Mouse (Mus musculus) liver, embryonic 11.5 days (tissue): ENCODE results near the gene Pttg1ip. TPM values are rescaled to one million over a fixed set of nuclear protein-coding genes. Genes with fewer than 3 reads are reported as not detected.

Experiments
- ATAC-seq: fragments of 200-750 bp; cut with Nextera tagmentation; replicated peaks from 2 replicates; pipeline ENCODE4 v1.8.0; 2017; ENCODE audit warnings: moderate number of reproducible peaks, mild to moderate bottlenecking, moderate TSS enrichment, moderate library complexity; ENCODE audit not compliant: low FRiP score
- DNase-seq: peaks from one replicate; pipeline ENCODE4 v3.0.0-alpha.2; 2017; ENCODE audit warnings: low spot score
- H3K27ac ChIP-seq: fragments of 300-500 bp; sonication (generic); 2 replicates; pipeline ENCODE4 v1.5.1; 2014; ENCODE audit warnings: mild to moderate bottlenecking, low read depth, low read length, control low read depth
- H3K27me3 ChIP-seq: fragments of 300-500 bp; sonication (generic); replicated peaks from 2 replicates; pipeline ENCODE4 v1.6.1; 2014; ENCODE audit warnings: low read length, mixed read lengths; ENCODE audit not compliant: control insufficient read depth, insufficient read depth
- H3K36me3 ChIP-seq: fragments of 300-500 bp; sonication (generic); 2 replicates; pipeline ENCODE4 v1.6.1; 2014; ENCODE audit warnings: mild to moderate bottlenecking, low read length, moderate library complexity, mixed read lengths; ENCODE audit not compliant: control insufficient read depth, insufficient read depth
- H3K4me1 ChIP-seq: fragments of 300-500 bp; sonication (generic); replicated peaks from 2 replicates; pipeline ENCODE4 v1.6.1; 2014; ENCODE audit warnings: low read length, mixed read lengths; ENCODE audit not compliant: control insufficient read depth, insufficient read depth
- H3K4me2 ChIP-seq: fragments of 300-500 bp; sonication (generic); 2 replicates; pipeline ENCODE4 v1.6.1; 2014; ENCODE audit warnings: mild to moderate bottlenecking, control low read depth, moderate library complexity
- H3K4me3 ChIP-seq: fragments of 300-500 bp; sonication (generic); 2 replicates; pipeline ENCODE4 v1.5.1; 2014; ENCODE audit warnings: low read depth, low read length, control low read depth
- H3K9ac ChIP-seq: fragments of 300-500 bp; sonication (generic); 2 replicates; pipeline ENCODE4 v1.6.1; 2014; ENCODE audit warnings: low read depth, low read length, control low read depth
- H3K9me3 ChIP-seq: fragments of 300-500 bp; sonication (generic); 2 replicates; pipeline ENCODE4 v1.6.1; 2016; ENCODE audit warnings: low read length, inconsistent platforms, mixed read lengths; ENCODE audit not compliant: control insufficient read depth
- WGBS: fragments of 180-500 bp; shearing (Covaris S2); extraction: QIAGEN DNeasy Blood & Tissue Kit; methylation state at CpG from one replicate; pipeline ENCODE4 v1.1.7; 2014; 5-methylcytosine and 5-hydroxymethylcytosine counted together
- microRNA counts: library from miRNA; unstranded; fragments of <30 nt; microRNA quantifications from one replicate; lab custom pipeline; 2015
- microRNA-seq: library from miRNA; unstranded; fragments of <30 nt; microRNA quantifications from one replicate; pipeline ENCODE4, GENCODE M21; 2017; ENCODE audit warnings: borderline number of aligned reads
- polyA plus RNA-seq: library from polyadenylated mRNA; unstranded; fragments of >200 nt; fragmentation: Nextera tagmentation; extraction: Ambion mirVana; gene quantifications from 2 replicates; pipeline ENCODE4 v1.2.1, GENCODE M21; 2014

The Pttg1ip gene
- polyA plus RNA-seq, 1 experiment from 2014 or later = 94.0 TPM

- Histone ChIP-seq H3K36me3 (peaks cover 44% of the 10 kb centered on the region), H3K27ac (no peak overlapping the region), H3K4me1 (no peaks in the 10 kb centered on the region), H3K27me3 (no peaks in the 10 kb centered on the region), H3K9ac (no peak overlapping the region), H3K4me3 (no peak overlapping the region), H3K9me3 (no peaks in the 10 kb centered on the region), H3K4me2 (no peak overlapping the region)
- ATAC-seq (no peak), DNase-seq (no peak)
- WGBS = 85% methylated on average over 5 of the region's 5 CpGs
Measured at GRCm38 (mm10) chr10:77645571-77645970, 64.1 kb downstream of the Pttg1ip start.

GRCm38 (mm10) chr10:77647461-77647860, 65.9 kb downstream of the Pttg1ip start:
- WGBS = 71% methylated on average over 1 of the region's 1 CpGs
- H3K27me3 ChIP-seq = no peaks in the 10 kb centered on the region
- peaks cover 30% of the 10 kb centered on the region for H3K36me3 ChIP-seq

GRCm38 (mm10) chr10:77647901-77648300, 66.4 kb downstream of the Pttg1ip start:
- no peaks in the 10 kb centered on the region for H3K9me3 ChIP-seq
- no peaks in the 10 kb centered on the region for H3K27me3 ChIP-seq
- ATAC-seq = no peak
- H3K27ac ChIP-seq = no peak overlapping the region
- no peaks in the 10 kb centered on the region for H3K4me1 ChIP-seq
- 87% methylated on average over 8 of the region's 8 CpGs for WGBS
- H3K4me3 ChIP-seq = no peak overlapping the region
- peaks cover 28% of the 10 kb centered on the region for H3K36me3 ChIP-seq
- no peak overlapping the region for H3K9ac ChIP-seq
- DNase-seq = no peak
- no peak overlapping the region for H3K4me2 ChIP-seq

More at GRCm38 (mm10) chr10:77647461-77647860, 65.9 kb downstream of the Pttg1ip start:
- DNase-seq = no peak
- H3K4me1 ChIP-seq = no peaks in the 10 kb centered on the region
- no peak overlapping the region for H3K4me3 ChIP-seq
- H3K27ac ChIP-seq = no peak overlapping the region
- H3K9ac ChIP-seq = no peak overlapping the region
- no peak overlapping the region for H3K4me2 ChIP-seq
- no peak for ATAC-seq
- no peaks in the 10 kb centered on the region for H3K9me3 ChIP-seq

MicroRNAs within 50 kb of the gene (microRNA counts, 519-probe panel; counts per million panel counts)
- microRNA mmu-miR-1930 (lab: Ali Mortazavi, UCI) = not detected

Small RNAs within 50 kb of the gene (microRNA-seq; reads per million reads assigned to microRNA genes)
- 44.7 reads per million, percentile 40 among the genes with 10 or more reads in this experiment for gene Mir1930

Other genes starting within 250 kb of the Pttg1ip start
- gene Adarb1, start 163.4 kb upstream of the Pttg1ip start, polyA plus RNA-seq = 3.5 and 4.5 TPM in 2 replicates
- gene Fam207a, start 65.9 kb upstream of the Pttg1ip start, polyA plus RNA-seq = 42.6 and 47.4 TPM in 2 replicates
- 18.6 and 19.1 TPM in 2 replicates for gene Itgb2, start 51.5 kb upstream of the Pttg1ip start, polyA plus RNA-seq
- 249 and 271 TPM in 2 replicates for gene Sumo3, start 24.4 kb downstream of the Pttg1ip start, polyA plus RNA-seq
- 1.8 and 4.5 TPM in 2 replicates for gene Gm49325, start 24.5 kb downstream of the Pttg1ip start, polyA plus RNA-seq
- 62.1 and 67.9 TPM in 2 replicates for gene Ube2g2, start 40.6 kb downstream of the Pttg1ip start, polyA plus RNA-seq
- gene Tspear, start 104.8 kb downstream of the Pttg1ip start, polyA plus RNA-seq = 0.16 TPM in 1 of 2 replicates, not detected in the other
- not detected in 2 replicates for gene Gm19402, start 109.0 kb downstream of the Pttg1ip start, polyA plus RNA-seq
- not detected in 2 replicates for gene Gm9508, start 115.5 kb downstream of the Pttg1ip start, polyA plus RNA-seq
- gene Gm10272, start 124.9 kb downstream of the Pttg1ip start, polyA plus RNA-seq = not detected in 2 replicates
- not detected in 2 replicates for gene Gm10024, start 129.7 kb downstream of the Pttg1ip start, polyA plus RNA-seq
- not detected in 2 replicates for gene Gm10142, start 134.1 kb downstream of the Pttg1ip start, polyA plus RNA-seq
- gene Krtap12-1, start 138.9 kb downstream of the Pttg1ip start, polyA plus RNA-seq = not detected in 2 replicates
- not detected in 2 replicates for gene Gm10100, start 144.8 kb downstream of the Pttg1ip start, polyA plus RNA-seq
- not detected in 2 replicates for gene Gm18596, start 160.9 kb downstream of the Pttg1ip start, polyA plus RNA-seq
- not detected in 2 replicates for gene Gm9736, start 169.6 kb downstream of the Pttg1ip start, polyA plus RNA-seq
- not detected in 2 replicates for gene Gm3233, start 178.0 kb downstream of the Pttg1ip start, polyA plus RNA-seq
- not detected in 2 replicates for gene Gm3238, start 189.6 kb downstream of the Pttg1ip start, polyA plus RNA-seq
- not detected in 2 replicates for gene Gm7138, start 195.2 kb downstream of the Pttg1ip start, polyA plus RNA-seq
- gene Gm3250, start 200.8 kb downstream of the Pttg1ip start, polyA plus RNA-seq = not detected in 2 replicates
- not detected in 2 replicates for gene Gm7137, start 206.5 kb downstream of the Pttg1ip start, polyA plus RNA-seq
- gene Gm9639, start 213.4 kb downstream of the Pttg1ip start, polyA plus RNA-seq = not detected in 2 replicates
- gene Gm19668, start 217.4 kb downstream of the Pttg1ip start, polyA plus RNA-seq = not detected in 2 replicates
- not detected in 2 replicates for gene Gm9507, start 230.1 kb downstream of the Pttg1ip start, polyA plus RNA-seq
- not detected in 2 replicates for gene Gm2696, start 233.0 kb downstream of the Pttg1ip start, polyA plus RNA-seq
- gene Krtap10-4, start 245.4 kb downstream of the Pttg1ip start, polyA plus RNA-seq = not detected in 2 replicates